Mouse (Mus musculus) thymus, adult 2 months (tissue): ENCODE measurements around the gene Gipc1.
A peak's percentile ranks its signal among the peaks of the same experiment; 100 is the strongest.

Source experiments
- CTCF ChIP-seq: fragments of 200-500 bp; IDR thresholded peaks from 2 replicates; pipeline ENCODE4 v1.5.1; 2012; ENCODE audit warnings: mild to moderate bottlenecking, control low read depth, low read length, moderate library complexity, borderline replicate concordance; ENCODE audit not compliant: control insufficient read depth, poor library complexity, insufficient read depth; ENCODE audit errors: extremely low read depth
- POLR2A ChIP-seq: fragments of 200-500 bp; IDR thresholded peaks from 2 replicates; pipeline ENCODE4 v1.6.1; 2012; ENCODE audit warnings: mild to moderate bottlenecking, low read length, control low read depth, moderate library complexity; ENCODE audit not compliant: control insufficient read depth, poor library complexity, insufficient read depth; ENCODE audit errors: extremely low read depth

DNA sequence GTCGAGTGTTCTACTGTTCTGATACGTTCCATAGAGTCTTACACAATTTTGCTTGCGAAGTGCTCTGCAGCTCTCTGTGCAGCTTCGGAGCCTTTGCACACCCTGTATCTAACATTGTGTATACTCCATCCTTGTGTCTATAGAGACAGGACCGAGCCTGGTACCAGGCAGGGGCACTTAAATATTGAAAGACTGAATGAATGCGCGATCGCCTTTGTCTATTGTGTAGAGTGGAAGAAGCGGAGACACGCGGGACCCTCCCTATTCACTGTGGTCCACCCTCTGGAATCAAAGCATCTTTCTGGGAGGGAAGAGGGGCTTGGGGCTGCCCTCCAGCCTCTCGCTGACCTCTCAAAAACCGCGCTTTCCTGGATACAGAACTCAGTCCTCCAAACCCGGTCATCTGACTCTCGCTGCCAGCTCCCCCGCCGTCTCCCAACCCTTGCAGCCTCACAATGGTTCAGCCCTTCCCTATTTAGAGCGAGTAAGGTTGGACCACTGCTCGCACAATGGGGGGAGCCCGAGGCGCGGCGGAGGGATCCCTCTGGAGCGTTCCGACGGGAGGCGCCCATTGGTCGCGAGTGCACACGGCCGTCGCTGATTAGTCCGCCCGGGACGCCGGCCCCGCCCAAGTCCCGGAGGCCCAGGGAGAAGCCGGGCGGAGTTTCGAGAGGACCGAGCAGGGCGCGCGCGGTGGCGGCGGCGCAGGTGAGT lies at the start of gene Gipc1:
- TF ChIP-seq POLR2A = peak; percentile 94; the same call in 1 of the 2 replicates
- peak; percentile 12; the same call in 1 of the 2 replicates for TF ChIP-seq CTCF
